Mouse (Mus musculus) CH12.LX (cell line): ENCODE measurements around the gene Stk39. TPM values are rescaled to one million over a fixed set of nuclear protein-coding genes. Genes with fewer than 3 reads are reported as not detected.

ENCODE experiments used
- DNase-seq: peaks from one replicate; pipeline ENCODE4 v3.0.0-alpha.2; 2013; ENCODE audit errors: extremely low read depth
- H3K27ac ChIP-seq: 2 replicates; pipeline ENCODE4 v1.5.1; 2012; ENCODE audit warnings: low read depth, mild to moderate bottlenecking, control low read depth, moderate library complexity; ENCODE audit not compliant: insufficient read depth
- H3K27me3 ChIP-seq: replicated peaks from 2 replicates; pipeline ENCODE3; 2012; ENCODE audit warnings: inconsistent platforms
- H3K36me3 ChIP-seq, 2 experiments: replicated peaks in 1 of 2; 2 replicates each; pipeline versions ENCODE3 to v1.6.1; 2012; ENCODE audit warnings: inconsistent platforms in 1 of 2, low read length in 1 of 2, mild to moderate bottlenecking in 1 of 2, mixed read lengths in 1 of 2, moderate library complexity in 1 of 2; ENCODE audit not compliant: control insufficient read depth in 1 of 2, insufficient read depth in 1 of 2
- H3K4me1 ChIP-seq, 2 experiments: 2 replicates each; pipeline ENCODE4 v1.6.1; 2012; ENCODE audit warnings: inconsistent platforms in 1 of 2, moderate library complexity in 1 of 2; ENCODE audit not compliant: insufficient read depth in 2 of 2, control insufficient read depth in 1 of 2
- H3K4me2 ChIP-seq: 2 replicates; pipeline ENCODE4 v1.6.1; 2012; ENCODE audit warnings: low read depth, mild to moderate bottlenecking, control low read depth; ENCODE audit not compliant: poor library complexity, insufficient read depth, severe bottlenecking
- H3K4me3 ChIP-seq, 3 experiments: fragments of 150-350 bp in 1 of 3; sonication (generic) in 1 of 3; replicated peaks in 1 of 3; 2 replicates each; pipeline versions ENCODE3 to v1.5.1; 2011 to 2012; ENCODE audit warnings: low read depth in 2 of 3, low read length in 2 of 3, mild to moderate bottlenecking in 2 of 3, moderate library complexity in 2 of 3, control low read depth in 1 of 3, improper control_type of control experiment in 1 of 3, inconsistent platforms in 1 of 3, mixed read lengths in 1 of 3; ENCODE audit not compliant: poor library complexity in 1 of 3
- H3K79me2 ChIP-seq: replicated peaks from 2 replicates; pipeline ENCODE4 v1.6.1; 2012; ENCODE audit warnings: mild to moderate bottlenecking, moderate library complexity; ENCODE audit not compliant: control insufficient read depth, poor library complexity, insufficient read depth, severe bottlenecking; ENCODE audit errors: extremely low read depth
- H3K9ac ChIP-seq: 2 replicates; pipeline ENCODE4 v1.6.1; 2012; ENCODE audit warnings: low read depth, mild to moderate bottlenecking, control low read depth, moderate library complexity; ENCODE audit not compliant: insufficient read depth
- H3K9me3 ChIP-seq: replicated peaks from 2 replicates; pipeline ENCODE3; 2012; ENCODE audit warnings: low read length, inconsistent platforms, mixed read lengths
- BHLHE40 ChIP-seq: IDR thresholded peaks from 2 replicates; pipeline ENCODE4 v1.6.1; 2011; ENCODE audit warnings: mild to moderate bottlenecking, low read depth, low read length, improper control_type of control experiment
- CHD1 ChIP-seq: IDR thresholded peaks from 2 replicates; pipeline ENCODE4 v1.6.1; 2012; ENCODE audit warnings: low read depth, low read length, improper control_type of control experiment, inconsistent platforms
- CHD2 ChIP-seq: IDR thresholded peaks from 2 replicates; pipeline ENCODE4 v1.6.1; 2011; ENCODE audit warnings: low read length, improper control_type of control experiment
- CTCF ChIP-seq, 2 experiments: IDR thresholded peaks in 1 of 2; conservative IDR thresholded peaks in 1 of 2; 2 replicates each; pipeline ENCODE4 v1.5.1; 2011 to 2012; ENCODE audit warnings: low read depth in 2 of 2, low read length in 2 of 2, improper control_type of control experiment in 1 of 2, inconsistent platforms in 1 of 2, mild to moderate bottlenecking in 1 of 2, moderate library complexity in 1 of 2
- E2F4 ChIP-seq: IDR thresholded peaks from 2 replicates; pipeline ENCODE4 v1.6.1; 2011; ENCODE audit warnings: low read depth, low read length, improper control_type of control experiment; ENCODE audit not compliant: insufficient replicate concordance
- ELF1 ChIP-seq: IDR thresholded peaks from 2 replicates; pipeline ENCODE4 v1.6.1; 2014; ENCODE audit warnings: low read depth, mild to moderate bottlenecking, inconsistent platforms, low read length, improper control_type of control experiment
- GABPA ChIP-seq: IDR thresholded peaks from 2 replicates; pipeline ENCODE4 v1.6.1; 2012; ENCODE audit warnings: low read depth, low read length, improper control_type of control experiment, inconsistent platforms; ENCODE audit not compliant: insufficient replicate concordance
- HCFC1 ChIP-seq: IDR thresholded peaks from 2 replicates; pipeline ENCODE4 v1.6.1; 2012; ENCODE audit warnings: low read depth, mild to moderate bottlenecking, inconsistent platforms, low read length, improper control_type of control experiment
- IRF4 ChIP-seq: IDR thresholded peaks from 2 replicates; pipeline ENCODE4 v1.6.1; 2014; ENCODE audit warnings: low read depth, mild to moderate bottlenecking, inconsistent platforms, low read length, improper control_type of control experiment
- KAT2A ChIP-seq: IDR thresholded peaks from 2 replicates; pipeline ENCODE4 v1.6.1; 2012; ENCODE audit warnings: low read length, improper control_type of control experiment, inconsistent platforms; ENCODE audit not compliant: insufficient replicate concordance
- MAFK ChIP-seq: IDR thresholded peaks from 2 replicates; pipeline ENCODE4 v1.6.1; 2011; ENCODE audit warnings: low read length, improper control_type of control experiment; ENCODE audit not compliant: insufficient replicate concordance
- MAX ChIP-seq: IDR thresholded peaks from 2 replicates; pipeline ENCODE4 v1.6.1; 2011; ENCODE audit warnings: low read length, improper control_type of control experiment
- MAZ ChIP-seq: IDR thresholded peaks from 2 replicates; pipeline ENCODE4 v1.6.1; 2012; ENCODE audit warnings: low read depth, mild to moderate bottlenecking, inconsistent platforms, low read length, improper control_type of control experiment, moderate library complexity
- MEF2A ChIP-seq: IDR thresholded peaks from 2 replicates; pipeline ENCODE4 v1.6.1; 2014; ENCODE audit warnings: low read depth, mild to moderate bottlenecking, inconsistent platforms, low read length, improper control_type of control experiment, borderline replicate concordance
- MYC ChIP-seq: IDR thresholded peaks from 2 replicates; pipeline ENCODE4 v1.6.1; 2011; ENCODE audit warnings: low read depth, mild to moderate bottlenecking, improper control_type of control experiment, low read length
- NELFE ChIP-seq: IDR thresholded peaks from 2 replicates; pipeline ENCODE4 v1.6.1; 2011; ENCODE audit warnings: low read depth, low read length, improper control_type of control experiment
- NRF1 ChIP-seq: IDR thresholded peaks from 2 replicates; pipeline ENCODE4 v1.6.1; 2014; ENCODE audit warnings: low read depth, mild to moderate bottlenecking, inconsistent platforms, low read length, improper control_type of control experiment, moderate library complexity
- PAX5 ChIP-seq: IDR thresholded peaks from 2 replicates; pipeline ENCODE4 v1.6.1; 2012; ENCODE audit warnings: low read length, inconsistent platforms, mixed read lengths
- SIN3A ChIP-seq: IDR thresholded peaks from 2 replicates; pipeline ENCODE4 v1.6.1; 2012; ENCODE audit warnings: low read length, improper control_type of control experiment, inconsistent platforms
- SMC3 ChIP-seq: IDR thresholded peaks from 2 replicates; pipeline ENCODE4 v1.6.1; 2011; ENCODE audit warnings: low read depth, low read length, improper control_type of control experiment
- TBP ChIP-seq: conservative IDR thresholded peaks from 2 replicates; pipeline ENCODE4 v1.6.1; 2011; ENCODE audit warnings: low read depth, low read length, improper control_type of control experiment
- TCF12 ChIP-seq: IDR thresholded peaks from 2 replicates; pipeline ENCODE4 v1.6.1; 2014; ENCODE audit warnings: low read depth, mild to moderate bottlenecking, inconsistent platforms, low read length, improper control_type of control experiment
- UBTF ChIP-seq: IDR thresholded peaks from 2 replicates; pipeline ENCODE4 v1.6.1; 2012; ENCODE audit warnings: low read depth, mild to moderate bottlenecking, inconsistent platforms, low read length, improper control_type of control experiment, moderate library complexity
- USF1 ChIP-seq: IDR thresholded peaks from 2 replicates; pipeline ENCODE4 v1.6.1; 2014; ENCODE audit warnings: low read depth, mild to moderate bottlenecking, inconsistent platforms, low read length, improper control_type of control experiment
- ZC3H11A ChIP-seq: IDR thresholded peaks from 2 replicates; pipeline ENCODE4 v1.6.1; 2012; ENCODE audit warnings: low read depth, mild to moderate bottlenecking, inconsistent platforms, low read length, improper control_type of control experiment
- ZKSCAN1 ChIP-seq: IDR thresholded peaks from 2 replicates; pipeline ENCODE4 v1.6.1; 2012; ENCODE audit warnings: low read depth, inconsistent platforms, low read length, improper control_type of control experiment, borderline replicate concordance
- ZMIZ1 ChIP-seq: IDR thresholded peaks from 2 replicates; pipeline ENCODE4 v1.6.1; 2012; ENCODE audit warnings: low read depth, mild to moderate bottlenecking, inconsistent platforms, low read length, improper control_type of control experiment
- ZNF384 ChIP-seq: IDR thresholded peaks from 2 replicates; pipeline ENCODE4 v1.6.1; 2012; ENCODE audit warnings: low read depth, low read length, improper control_type of control experiment, inconsistent platforms
- dilution Hi-C: fragments of 300-500 bp; cut with MboI; formaldehyde crosslinking; loops from 2 replicates; pipeline ENCODE4 v1.14.3; 2020; ENCODE audit warnings: low sequenced_read_pairs; ENCODE audit not compliant: extremely low pct_unique_long_range_greater_than_20kb, extremely low pct_ligation_motif_present
- in situ Hi-C: fragments of 300-500 bp; cut with MboI; formaldehyde crosslinking; loops from 3 replicates; pipeline ENCODE4 v1.14.3; 2019; ENCODE audit warnings: low sequenced_read_pairs, low pct_ligation_motif_present, low pct_unique_long_range_greater_than_20kb, mixed read lengths
- polyA plus RNA-seq: library from polyadenylated mRNA; unstranded; fragments of >175 nt; gene quantifications from 2 replicates; pipeline ENCODE4 v1.2.1, GENCODE M21; 2012; ENCODE audit warnings: low read depth; ENCODE audit not compliant: insufficient read length
- total RNA-seq, 2 experiments: library from RNA; depleted of rRNA; stranded (reverse); fragments of 300-350 nt in 1 of 2; fragments of >200 nt in 1 of 2; gene quantifications; 2 replicates each; pipeline ENCODE4 v1.2.3; 2012 to 2014

Gene Stk39
- total and polyA plus RNA-seq, 3 experiments, result not detected

GRCm38 (mm10) chr2:68442113-68442717 is 29.9 kb downstream of the Stk39 start:
- no peaks in the 10 kb centered on the region for H3K27me3 ChIP-seq
- dilution Hi-C loops, result no loop called here
- no peaks in the 10 kb centered on the region for H3K36me3 ChIP-seq
- no peak overlapping the region for H3K9ac ChIP-seq
- TF ChIP-seq NRF1, result no peak
- TF ChIP-seq ELF1, result no peak
- no peak for TF ChIP-seq MEF2A
- TF ChIP-seq GABPA, result no peak
- TF ChIP-seq UBTF, result no peak
- no peak for TF ChIP-seq IRF4
- no peak for TF ChIP-seq CTCF (conservative IDR thresholded peaks at IDR 0.05 in 1 of 2, IDR thresholded peaks at IDR 0.05 in 1 of 2; ENCODE audit: low read depth in 2 of 2, low read length in 2 of 2)
- no peak for TF ChIP-seq CHD2
- TF ChIP-seq E2F4, result no peak
- no peak for TF ChIP-seq ZC3H11A
- TF ChIP-seq MAZ, result no peak
- TF ChIP-seq KAT2A, result no peak
- TF ChIP-seq NELFE, result no peak
- no peak for TF ChIP-seq SIN3A
- TF ChIP-seq CHD1, result no peak
- TF ChIP-seq ZKSCAN1, result no peak
- no peak for TF ChIP-seq SMC3
- TF ChIP-seq, all 38 proteins: peak for 0
- Histone ChIP-seq H3K4me1 (no peaks in the 10 kb centered on the region), H3K79me2 (no peaks in the 10 kb centered on the region), H3K4me2 (no peak overlapping the region), H3K4me3 (no peak overlapping the region), H3K9me3 (peaks cover 78% of the 10 kb centered on the region), H3K27ac (no peak overlapping the region)
- in situ Hi-C loops, result no loop called here
- DNase-seq, result no peak

- H3K4me2 ChIP-seq, result no peak overlapping the region
- H3K9me3 ChIP-seq, result peaks cover 82% of the 10 kb centered on the region
- H3K9ac ChIP-seq, result no peak overlapping the region
- dilution Hi-C loops, result no loop called here
- H3K79me2 ChIP-seq, result no peaks in the 10 kb centered on the region
- no peaks in the 10 kb centered on the region for H3K36me3 ChIP-seq
- H3K27ac ChIP-seq, result no peak overlapping the region
- no peaks in the 10 kb centered on the region for H3K27me3 ChIP-seq
- in situ Hi-C loops, result no loop called here
- H3K4me1 ChIP-seq, result no peaks in the 10 kb centered on the region
- TF ChIP-seq BHLHE40, result no peak
- no peak for TF ChIP-seq NELFE
- no peak for TF ChIP-seq IRF4
- no peak for TF ChIP-seq USF1
- TF ChIP-seq PAX5, result no peak
- no peak for TF ChIP-seq HCFC1
- no peak for TF ChIP-seq TCF12
- TF ChIP-seq CHD1, result no peak
- no peak for TF ChIP-seq MYC
- no peak for TF ChIP-seq ZNF384
- no peak for TF ChIP-seq TBP
- no peak for TF ChIP-seq MAFK
- no peak for TF ChIP-seq MAX
- no peak for TF ChIP-seq MAZ
- TF ChIP-seq ELF1, result no peak
- no peak for TF ChIP-seq NRF1
- no peak for TF ChIP-seq GABPA
- no peak for TF ChIP-seq SMC3
- no peak for TF ChIP-seq ZMIZ1
- DNase-seq, result no peak
- H3K4me3 ChIP-seq, result no peak overlapping the region
Observed at GRCm38 (mm10) chr2:68439614-68440013, 32.5 kb downstream of the Stk39 start.
